Comparison of ENCODE assay signal across 14 mouse cellular contexts in the genomic region with DNA sequence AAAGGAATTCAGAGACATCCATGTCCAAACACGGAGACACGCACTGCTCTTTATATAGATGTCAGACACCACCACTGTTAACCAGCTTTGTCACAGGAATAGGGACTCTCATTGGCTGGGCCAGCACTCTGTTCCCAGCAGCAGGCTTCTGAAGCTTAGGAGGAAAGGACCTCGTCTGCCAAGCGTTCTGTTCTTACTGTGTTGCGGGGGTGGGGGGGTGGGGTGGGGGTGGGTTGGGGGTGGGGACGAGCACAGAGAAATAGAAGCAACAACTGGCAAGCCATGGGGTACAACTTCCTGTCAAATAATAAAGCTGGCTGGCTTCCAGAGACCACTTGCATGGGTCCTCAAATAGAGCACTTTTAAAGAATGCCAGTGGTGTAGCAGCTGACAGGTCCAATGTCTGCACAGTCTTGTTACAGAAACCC.
DNase-seq lines count a peak whose midpoint lies in the region; ATAC-seq and TF ChIP-seq lines count a peak whose summit lies in the region.
"Had no signal": no experiment of that assay in that cellular context is flagged by ENCODE, and none has a peak within 500 bp of the region (broad histone marks: within the 10 kb centered on the region; RNA-seq: fewer than 3 reads in every experiment).

No protein-coding gene starts in this region.

- H3K36me3 ChIP-seq in heart, embryonic 15.5 days = peaks cover 7% of the 10 kb centered on the region; the same call in 1 of the 2 replicates
- H3K36me3 ChIP-seq in lung, embryonic 14.5 days (ENCODE audit: insufficient read depth) = peaks cover 13% of the 10 kb centered on the region; the same call in 1 of the 2 replicates
- H3K36me3 ChIP-seq in lung, postnatal 0 days (ENCODE audit: insufficient read depth, low read length) = peaks cover 13% of the 10 kb centered on the region; the same call in 1 of the 2 replicates
- H3K36me3 ChIP-seq: liver, embryonic 15.5 days had no signal

- H3K4me2 ChIP-seq in heart, embryonic 15.5 days = peak overlapping the region; percentile 28; the same call in 1 of the 2 replicates
- H3K4me2 ChIP-seq in lung, embryonic 14.5 days = no peak overlapping the region
- no peak overlapping the region for H3K4me2 ChIP-seq in lung, postnatal 0 days (replicated peaks; ENCODE audit: low read depth, low read length)
- H3K4me2 ChIP-seq: liver, embryonic 15.5 days; neural tube, embryonic 13.5 days had no signal

- no peak overlapping the region for H3K9ac ChIP-seq in heart, embryonic 15.5 days
- no peak overlapping the region for H3K9ac ChIP-seq in lung, embryonic 14.5 days
- H3K9ac ChIP-seq in lung, postnatal 0 days (replicated peaks; ENCODE audit: low read depth) = no peak overlapping the region
- H3K9ac ChIP-seq: liver, embryonic 15.5 days; neural tube, embryonic 13.5 days had no signal

- TF ChIP-seq CTCF in lung, embryonic 14.5 days (IDR thresholded peaks at IDR 0.05; ENCODE audit: low read depth) = no peak
- no peak for TF ChIP-seq CTCF in lung, postnatal 0 days (IDR thresholded peaks at IDR 0.05)

- DNase-seq in cerebellum, postnatal 10 days = peak; percentile 24 to 26
- DNase-seq in cerebellum, adult 9-10 months = no peak
- no peak for DNase-seq in heart, postnatal 10 days
- peak; percentile 77 for DNase-seq in lung, embryonic 14.5 days
- no peak for DNase-seq in lung, postnatal 0 days (ENCODE audit: low spot score)
- DNase-seq in heart, postnatal 4 days = peak; percentile 24
- no peak for DNase-seq in gastrocnemius, adult 8-10 months (ENCODE audit: low spot score in 2 of 2)
- DNase-seq: adrenal gland, postnatal 25 days; cerebellum, adult 11 months; kidney, adult 11 months had no signal

- H3K27me3 ChIP-seq in heart, embryonic 15.5 days = no peaks in the 10 kb centered on the region
- no peaks in the 10 kb centered on the region for H3K27me3 ChIP-seq in lung, embryonic 14.5 days (ENCODE audit: insufficient read depth, low read length)
- H3K27me3 ChIP-seq in lung, postnatal 0 days (replicated peaks; ENCODE audit: insufficient read depth, low read length) = no peaks in the 10 kb centered on the region
- H3K27me3 ChIP-seq: liver, embryonic 15.5 days; megakaryocyte, embryonic 14.5 days; neural tube, embryonic 13.5 days had no signal

- intact Hi-C loops in heart, postnatal 10 days (cut with DNase I) = no loop called here

- peak overlapping the region; percentile 91 for H3K27ac ChIP-seq in heart, embryonic 15.5 days
- H3K27ac ChIP-seq in lung, embryonic 14.5 days (ENCODE audit: low read depth) = no peak overlapping the region
- no peak overlapping the region for H3K27ac ChIP-seq in lung, postnatal 0 days (ENCODE audit: low read length)
- H3K27ac ChIP-seq: liver, embryonic 15.5 days; neural tube, embryonic 13.5 days had no signal

- H3K4me3 ChIP-seq in heart, embryonic 15.5 days = no peak overlapping the region
- no peak overlapping the region for H3K4me3 ChIP-seq in lung, embryonic 14.5 days (ENCODE audit: low read depth, low read length)
- H3K4me3 ChIP-seq in lung, postnatal 0 days (ENCODE audit: low read depth, low read length) = no peak overlapping the region
- H3K4me3 ChIP-seq: liver, embryonic 15.5 days; megakaryocyte, embryonic 14.5 days; neural tube, embryonic 13.5 days had no signal

- H3K4me1 ChIP-seq in heart, embryonic 15.5 days (replicated peaks) = peaks cover 64% of the 10 kb centered on the region
- peaks cover 14% of the 10 kb centered on the region; the same call in 1 of the 2 replicates for H3K4me1 ChIP-seq in lung, embryonic 14.5 days (ENCODE audit: insufficient read depth)
- H3K4me1 ChIP-seq in lung, postnatal 0 days (ENCODE audit: insufficient read depth, low read depth, low read length) = no peaks in the 10 kb centered on the region
- H3K4me1 ChIP-seq: megakaryocyte, embryonic 14.5 days; neural tube, embryonic 13.5 days had no signal

- H3K9me3 ChIP-seq in heart, embryonic 15.5 days (replicated peaks) = no peaks in the 10 kb centered on the region
- H3K9me3 ChIP-seq in lung, embryonic 14.5 days (ENCODE audit: low read depth, low read length) = no peaks in the 10 kb centered on the region
- H3K9me3 ChIP-seq in lung, postnatal 0 days (ENCODE audit: low read length) = no peaks in the 10 kb centered on the region
- H3K9me3 ChIP-seq: liver, embryonic 15.5 days; megakaryocyte, embryonic 14.5 days; neural tube, embryonic 13.5 days had no signal

- peak; percentile 85 for ATAC-seq in heart, embryonic 15.5 days (replicated peaks; ENCODE audit: insufficient number of reproducible peaks, insufficient read depth, low FRiP score, low read depth)
- ATAC-seq in lung, embryonic 14.5 days (ENCODE audit: insufficient read depth) = peak; percentile 65; the same call in 1 of the 2 replicates
- ATAC-seq in lung, postnatal 0 days = no peak

- TF ChIP-seq EP300 in lung, postnatal 0 days (IDR thresholded peaks at IDR 0.05) = no peak

- 13% methylated on average over 6 of the region's 6 CpGs for WGBS in heart, embryonic 15.5 days
- WGBS in lung, embryonic 14.5 days = 20% methylated on average over 6 of the region's 6 CpGs
- 16% methylated on average over 6 of the region's 6 CpGs for WGBS in lung, postnatal 0 days

Comparison
In these comparisons a context has a peak if more than half of its experiments do, and no peak if none do; other contexts are left out.
1. DNase-seq: peak in cerebellum, postnatal 10 days (2 of 2), lung, embryonic 14.5 days (single experiment) and heart, postnatal 4 days (single experiment); none in cerebellum, adult 9-10 months (single experiment), heart, postnatal 10 days (0 of 2), lung, postnatal 0 days (single experiment) and gastrocnemius, adult 8-10 months (0 of 2).